Mouse (Mus musculus) lung, embryonic 16.5 days (tissue): Measurements from ENCODE around the gene Slc2a9. TPM values are rescaled to one million over a fixed set of nuclear protein-coding genes. Genes with fewer than 3 reads are reported as not detected.

Experiments
- ATAC-seq: fragments of 200-750 bp; cut with Nextera tagmentation; 2 replicates; pipeline ENCODE4 v1.8.0; 2017; ENCODE audit warnings: low read depth, mild to moderate bottlenecking, moderate library complexity
- H3K27ac ChIP-seq: fragments of 300-500 bp; sonication (generic); 2 replicates; pipeline ENCODE4 v1.5.1; 2014; ENCODE audit warnings: mild to moderate bottlenecking, control low read depth, low read length
- H3K27me3 ChIP-seq: fragments of 300-500 bp; sonication (generic); 2 replicates; pipeline ENCODE4 v1.6.1; 2014; ENCODE audit warnings: low read depth, low read length, mixed read lengths; ENCODE audit not compliant: control insufficient read depth, insufficient read depth
- H3K36me3 ChIP-seq: fragments of 300-500 bp; sonication (generic); 2 replicates; pipeline ENCODE4 v1.6.1; 2014; ENCODE audit warnings: low read length; ENCODE audit not compliant: control insufficient read depth, insufficient read depth
- H3K4me1 ChIP-seq: fragments of 300-500 bp; sonication (generic); replicated peaks from 2 replicates; pipeline ENCODE4 v1.6.1; 2014; ENCODE audit warnings: low read length, mixed read lengths; ENCODE audit not compliant: control insufficient read depth, insufficient read depth
- H3K4me2 ChIP-seq: fragments of 300-500 bp; sonication (generic); 2 replicates; pipeline ENCODE4 v1.6.1; 2014; ENCODE audit warnings: low read depth, low read length, control low read depth
- H3K4me3 ChIP-seq: fragments of 300-500 bp; sonication (generic); 2 replicates; pipeline ENCODE4 v1.5.1; 2014; ENCODE audit warnings: mild to moderate bottlenecking, low read length, control low read depth
- H3K9ac ChIP-seq: fragments of 300-500 bp; sonication (generic); 2 replicates; pipeline ENCODE4 v1.6.1; 2014; ENCODE audit warnings: low read length, control low read depth
- H3K9me3 ChIP-seq: fragments of 300-500 bp; sonication (generic); 2 replicates; pipeline ENCODE4 v1.6.1; 2016; ENCODE audit warnings: low read length; ENCODE audit not compliant: control insufficient read depth
- WGBS: fragments of 180-500 bp; shearing (Covaris S2); extraction: QIAGEN DNeasy Blood & Tissue Kit; methylation state at CpG from one replicate; pipeline ENCODE4 v1.1.7; 2014; 5-methylcytosine and 5-hydroxymethylcytosine counted together
- polyA plus RNA-seq: library from polyadenylated mRNA; unstranded; fragments of >200 nt; fragmentation: Nextera tagmentation; extraction: Ambion mirVana; gene quantifications from 2 replicates; pipeline ENCODE4 v1.2.1, GENCODE M21; 2015

Gene Slc2a9
- polyA plus RNA-seq = 1.2 and 2.4 TPM in 2 replicates

GRCm38 (mm10) chr5:38502992-38503391, at the start of gene Slc2a9:
Slc2a9 (minus strand) TSS chr5:38503143.
- no peak within 1 kb of the TSS for H3K9ac ChIP-seq
- no peak within 1 kb of the TSS for H3K4me3 ChIP-seq
- H3K4me1 ChIP-seq = no peaks in the 10 kb centered on the region
- no peak within 1 kb of the TSS for H3K27ac ChIP-seq
- H3K9me3 ChIP-seq = no peaks in the 10 kb centered on the region
- 70% methylated on average over 4 of the region's 4 CpGs for WGBS
- ATAC-seq = no peak
- H3K36me3 ChIP-seq = no peaks in the 10 kb centered on the region
- no peak within 1 kb of the TSS for H3K4me2 ChIP-seq
- no peaks in the 10 kb centered on the region for H3K27me3 ChIP-seq

GRCm38 (mm10) chr5:38552615-38553014, 49.7 kb upstream of the Slc2a9 start:
- ATAC-seq = no peak
- WGBS = 76% methylated on average over 3 of the region's 3 CpGs
- peaks cover 17% of the 10 kb centered on the region for H3K4me1 ChIP-seq

DNA sequence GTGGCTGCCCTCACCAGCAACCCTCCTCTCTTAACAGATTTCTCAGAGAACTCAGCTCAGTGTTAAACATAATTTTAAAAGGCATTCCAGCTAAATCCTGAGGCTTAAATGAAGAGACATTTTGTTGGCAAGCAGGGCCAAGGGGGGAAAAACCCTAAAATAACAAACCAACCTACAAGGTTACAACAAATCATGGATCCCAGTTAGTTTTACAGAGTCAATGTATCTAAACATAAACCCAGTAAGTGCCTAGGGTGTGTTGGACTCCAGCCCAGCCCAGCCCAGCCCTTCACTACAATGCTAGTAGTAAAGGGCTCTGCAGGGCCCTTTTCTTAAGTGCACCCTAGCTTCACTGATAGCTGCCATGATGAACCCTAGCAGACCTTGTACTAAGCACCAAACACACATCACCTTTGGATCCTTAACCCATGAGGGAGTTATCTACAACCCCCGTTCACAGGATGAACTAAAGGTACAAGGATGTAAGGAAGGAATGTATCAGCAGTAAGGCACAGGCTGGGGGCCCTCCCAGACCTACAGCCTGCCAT, 47.4 kb upstream of the Slc2a9 start:
- Histone ChIP-seq H3K4me3 (no peak overlapping the region), H3K4me2 (no peak overlapping the region), H3K9me3 (no peaks in the 10 kb centered on the region), H3K9ac (no peak overlapping the region), H3K27ac (peak overlapping the region; percentile 68), H3K4me1 (peaks cover 17% of the 10 kb centered on the region), H3K27me3 (no peaks in the 10 kb centered on the region), H3K36me3 (peaks cover 38% of the 10 kb centered on the region)
- 79% methylated on average over 1 of the region's 1 CpGs for WGBS
- no peak for ATAC-seq

More at GRCm38 (mm10) chr5:38552615-38553014, 49.7 kb upstream of the Slc2a9 start:
- Histone ChIP-seq H3K9me3 (no peaks in the 10 kb centered on the region), H3K27ac (no peak overlapping the region), H3K27me3 (no peaks in the 10 kb centered on the region), H3K36me3 (peaks cover 34% of the 10 kb centered on the region), H3K4me3 (no peak overlapping the region), H3K4me2 (no peak overlapping the region), H3K9ac (no peak overlapping the region)

GRCm38 (mm10) chr5:38549461-38549909, 46.5 kb upstream of the Slc2a9 start:
- Histone ChIP-seq H3K9me3 (no peaks in the 10 kb centered on the region), H3K4me2 (no peak overlapping the region), H3K4me1 (peaks cover 17% of the 10 kb centered on the region), H3K9ac (no peak overlapping the region), H3K36me3 (peaks cover 42% of the 10 kb centered on the region), H3K27me3 (no peaks in the 10 kb centered on the region), H3K4me3 (no peak overlapping the region), H3K27ac (peak overlapping the region; percentile 68)
- peak; percentile 77 for ATAC-seq
- 40% methylated on average over 3 of the region's 3 CpGs for WGBS

GRCm38 (mm10) chr5:38547375-38547774, 44.4 kb upstream of the Slc2a9 start:
- H3K9me3 ChIP-seq = no peaks in the 10 kb centered on the region
- 43% methylated on average over 6 of the region's 6 CpGs for WGBS
- no peak for ATAC-seq
- H3K4me1 ChIP-seq = peaks cover 17% of the 10 kb centered on the region
- peaks cover 59% of the 10 kb centered on the region for H3K36me3 ChIP-seq
- no peak overlapping the region for H3K9ac ChIP-seq
- H3K27me3 ChIP-seq = no peaks in the 10 kb centered on the region
- H3K27ac ChIP-seq = no peak overlapping the region
- no peak overlapping the region for H3K4me2 ChIP-seq
- no peak overlapping the region for H3K4me3 ChIP-seq

- no peaks in the 10 kb centered on the region for H3K27me3 ChIP-seq
- no peak for ATAC-seq
- WGBS = 82% methylated on average over 5 of the region's 5 CpGs
- H3K9ac ChIP-seq = no peak overlapping the region
- H3K4me3 ChIP-seq = no peak overlapping the region
- H3K4me1 ChIP-seq = peaks cover 3% of the 10 kb centered on the region; the same call in 1 of the 2 replicates
- no peaks in the 10 kb centered on the region for H3K9me3 ChIP-seq
- no peak overlapping the region for H3K4me2 ChIP-seq
- H3K27ac ChIP-seq = no peak overlapping the region
- H3K36me3 ChIP-seq = peaks cover 64% of the 10 kb centered on the region
Observed at GRCm38 (mm10) chr5:38544423-38545415, 41.8 kb upstream of the Slc2a9 start.

DNA sequence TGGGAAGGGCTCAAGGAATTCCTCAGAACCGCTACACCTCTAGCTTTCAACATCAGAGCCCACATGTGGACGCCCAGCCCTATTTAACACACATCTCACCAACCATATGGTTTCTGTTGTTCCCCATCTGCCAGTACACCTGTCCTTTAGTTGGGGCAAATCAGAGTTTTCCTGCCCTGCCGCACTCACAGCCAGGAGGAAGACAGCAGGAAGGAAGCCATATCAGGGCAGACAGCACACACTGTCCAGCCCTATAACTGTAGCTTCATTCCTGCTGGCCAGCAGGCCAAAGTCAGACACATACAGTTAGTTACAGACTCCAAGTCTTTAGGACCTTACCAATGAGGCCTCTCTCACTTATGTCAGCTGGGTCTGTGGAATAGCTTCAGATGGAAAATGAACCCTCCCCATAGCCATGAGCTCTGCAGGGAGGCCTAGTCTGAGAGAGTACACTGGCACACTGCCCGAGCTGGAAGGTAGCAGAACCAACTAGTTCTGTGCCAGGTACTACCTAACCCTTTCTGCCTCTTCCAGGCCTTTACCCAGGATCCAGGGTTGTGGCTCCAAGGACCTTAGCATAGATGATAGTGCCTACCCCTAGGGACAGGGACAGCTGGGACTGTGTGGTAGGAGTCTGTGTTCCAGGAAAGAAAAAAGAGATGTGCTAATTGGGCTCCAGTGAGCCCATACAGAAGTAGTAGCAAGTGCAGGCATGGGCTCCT, 40.7 kb upstream of the Slc2a9 start:
- no peaks in the 10 kb centered on the region for H3K4me1 ChIP-seq

GRCm38 (mm10) chr5:38541728-38542127, 38.8 kb upstream of the Slc2a9 start:
- Histone ChIP-seq H3K4me3 (no peak overlapping the region), H3K4me1 (no peaks in the 10 kb centered on the region), H3K27me3 (no peaks in the 10 kb centered on the region), H3K4me2 (no peak overlapping the region), H3K27ac (no peak overlapping the region), H3K9ac (no peak overlapping the region), H3K9me3 (no peaks in the 10 kb centered on the region), H3K36me3 (peaks cover 57% of the 10 kb centered on the region)
- ATAC-seq = no peak
- 93% methylated on average over 3 of the region's 3 CpGs for WGBS

More for the DNA sequence above, 40.7 kb upstream of the Slc2a9 start:
- H3K27ac ChIP-seq = no peak overlapping the region
- H3K4me3 ChIP-seq = no peak overlapping the region
- 88% methylated on average over 4 of the region's 4 CpGs for WGBS
- no peak overlapping the region for H3K9ac ChIP-seq
- no peaks in the 10 kb centered on the region for H3K27me3 ChIP-seq
- no peaks in the 10 kb centered on the region for H3K9me3 ChIP-seq
- peaks cover 69% of the 10 kb centered on the region for H3K36me3 ChIP-seq
- no peak overlapping the region for H3K4me2 ChIP-seq
- no peak for ATAC-seq

GRCm38 (mm10) chr5:38540898-38541297, 38.0 kb upstream of the Slc2a9 start:
- Histone ChIP-seq H3K4me1 (no peaks in the 10 kb centered on the region), H3K9me3 (no peaks in the 10 kb centered on the region), H3K4me3 (no peak overlapping the region), H3K4me2 (no peak overlapping the region), H3K36me3 (peaks cover 63% of the 10 kb centered on the region), H3K9ac (no peak overlapping the region), H3K27ac (no peak overlapping the region), H3K27me3 (no peaks in the 10 kb centered on the region)
- 69% methylated on average over 1 of the region's 1 CpGs for WGBS
- no peak for ATAC-seq
